Mouse (Mus musculus): ENCODE measurements around the gene Il21r. TPM values are rescaled to one million over a fixed set of nuclear protein-coding genes. Genes with fewer than 3 reads are reported as not detected.

The Il21r gene
- polyA plus RNA-seq, 1 experiment = not detected

DNA sequence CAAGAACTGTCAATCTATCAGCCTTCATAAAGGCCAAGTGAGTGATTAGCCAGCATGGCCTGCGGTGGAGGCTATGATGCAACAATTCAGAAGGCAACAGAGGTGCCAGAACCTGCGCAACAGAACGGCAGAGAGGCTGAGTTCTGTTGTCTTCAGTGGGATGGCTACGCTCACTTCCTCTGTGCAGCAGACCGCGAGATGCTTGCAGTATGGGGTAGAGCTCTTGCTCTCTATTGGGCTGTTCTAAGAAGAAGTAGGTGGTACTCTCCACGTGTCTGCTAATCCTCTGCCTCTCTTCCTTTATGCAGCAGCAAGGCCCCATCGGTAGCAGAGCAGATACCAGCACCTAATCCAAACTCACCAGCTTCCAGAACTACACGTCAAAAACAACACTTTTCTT lies 76.7 kb downstream of the Il21r start:
- TF ChIP-seq CTCF (IDR thresholded peaks at IDR 0.05; ENCODE audit: insufficient read depth, low read depth, low read length) (no peak), POLR2A (IDR thresholded peaks at IDR 0.05; ENCODE audit: insufficient read depth, low read depth, low read length) (no peak)
- 63% methylated on average over 9 of the region's 9 CpGs for WGBS
- Histone ChIP-seq H3K27ac (ENCODE audit: insufficient read depth, low read depth, low read length) (no peak overlapping the region), H3K4me1 (ENCODE audit: control insufficient read depth, insufficient read depth, low read length) (no peaks in the 10 kb centered on the region; the same call in 1 of the 2 replicates), H3K4me3 (ENCODE audit: insufficient read depth, low read depth, low read length) (no peak overlapping the region)

Other genes with a start within 250 kb of the Il21r start
- not detected in 2 replicates for gene Kdm8, start 158.8 kb upstream of the Il21r start, polyA plus RNA-seq (2012; ENCODE audit: insufficient read depth, insufficient read length, low replicate concordance, missing spikeins)
- not detected in 2 replicates for gene Nsmce1, start 111.8 kb upstream of the Il21r start, polyA plus RNA-seq (2012; ENCODE audit: insufficient read depth, insufficient read length, low replicate concordance, missing spikeins)
- gene Il4ra, start 51.3 kb upstream of the Il21r start, polyA plus RNA-seq (2012; ENCODE audit: insufficient read depth, insufficient read length, low replicate concordance, missing spikeins) = not detected in 2 replicates
- gene Gtf3c1, start 104.4 kb downstream of the Il21r start, polyA plus RNA-seq (2012; ENCODE audit: insufficient read depth, insufficient read length, low replicate concordance, missing spikeins) = not detected in 2 replicates
- gene D430042O09Rik, start 104.5 kb downstream of the Il21r start, polyA plus RNA-seq (2012; ENCODE audit: insufficient read depth, insufficient read length, low replicate concordance, missing spikeins) = 351 TPM in 1 of 2 replicates, not detected in the other